Mouse (Mus musculus): ENCODE results near the gene Rps6kc1. TPM values are rescaled to one million over a fixed set of nuclear protein-coding genes. Genes with fewer than 3 reads are reported as not detected.

Gene Rps6kc1
- total and polyA plus RNA-seq, 2 experiments from 2014 or later: 26.1 to 42.8 TPM

GRCm38 (mm10) chr1:190868790-190869189, 42.8 kb downstream of the Rps6kc1 start:
- H3K36me3 ChIP-seq (ENCODE audit: insufficient read depth): peaks cover 36% of the 10 kb centered on the region
- no peak overlapping the region for H3K4me3 ChIP-seq (ENCODE audit: low read depth, low read length)
- H3K27me3 ChIP-seq (ENCODE audit: insufficient read depth, low read length): no peaks in the 10 kb centered on the region
- peak; percentile 61 for ATAC-seq
- no peaks in the 10 kb centered on the region for H3K9me3 ChIP-seq (ENCODE audit: low read length)
- TF ChIP-seq CTCF (IDR thresholded peaks at IDR 0.05; ENCODE audit: low read depth): peak; percentile 71
- no peak overlapping the region for H3K4me2 ChIP-seq (ENCODE audit: low read depth)
- peak; percentile 61 for DNase-seq
- no peak overlapping the region for H3K27ac ChIP-seq (ENCODE audit: low read depth, low read length)
- H3K4me1 ChIP-seq (ENCODE audit: insufficient read depth): no peaks in the 10 kb centered on the region
- 59% methylated on average over 3 of the region's 3 CpGs for WGBS
- H3K9ac ChIP-seq: no peak overlapping the region

- TF ChIP-seq CTCF (IDR thresholded peaks at IDR 0.05; ENCODE audit: low read depth): no peak
- DNase-seq (peak; percentile 54), ATAC-seq (peak; percentile 34)
- no peak overlapping the region for H3K9ac ChIP-seq
- no peaks in the 10 kb centered on the region for H3K9me3 ChIP-seq (ENCODE audit: low read length)
- H3K27me3 ChIP-seq (ENCODE audit: insufficient read depth, low read length): no peaks in the 10 kb centered on the region
- no peak overlapping the region for H3K4me2 ChIP-seq (ENCODE audit: low read depth)
- H3K36me3 ChIP-seq (ENCODE audit: insufficient read depth): 0 out of 2 replicates have a peak, but pooled peaks cover 7% of the 10 kb centered on the region
- no peak overlapping the region for H3K27ac ChIP-seq (ENCODE audit: low read depth, low read length)
- WGBS: 31% methylated on average over 5 of the region's 5 CpGs
- H3K4me1 ChIP-seq (ENCODE audit: insufficient read depth): no peaks in the 10 kb centered on the region
- H3K4me3 ChIP-seq (ENCODE audit: low read depth, low read length): no peak overlapping the region
These were observed 49.9 kb downstream of the Rps6kc1 start for GRCm38 (mm10) chr1:190861626-190862025.

- Histone ChIP-seq H3K27me3 (ENCODE audit: insufficient read depth, low read length) (no peaks in the 10 kb centered on the region), H3K27ac (ENCODE audit: low read depth, low read length) (no peak overlapping the region), H3K9me3 (ENCODE audit: low read length) (no peaks in the 10 kb centered on the region), H3K4me1 (ENCODE audit: insufficient read depth) (no peaks in the 10 kb centered on the region), H3K4me3 (ENCODE audit: low read depth, low read length) (no peak overlapping the region), H3K4me2 (ENCODE audit: low read depth) (no peak overlapping the region), H3K36me3 (ENCODE audit: insufficient read depth) (peaks cover 4% of the 10 kb centered on the region; the same call in 1 of the 2 replicates), H3K9ac (no peak overlapping the region)
- TF ChIP-seq CTCF (IDR thresholded peaks at IDR 0.05; ENCODE audit: low read depth): no peak
- ATAC-seq (no peak), DNase-seq (no peak)
- WGBS: 85% methylated on average over 3 of the region's 3 CpGs
These were observed 57.1 kb downstream of the Rps6kc1 start for GRCm38 (mm10) chr1:190854465-190854864.

GRCm38 (mm10) chr1:190849162-190849865, 62.3 kb downstream of the Rps6kc1 start:
- no peaks in the 10 kb centered on the region for H3K27me3 ChIP-seq (ENCODE audit: insufficient read depth, low read length)
- no peak overlapping the region for H3K9ac ChIP-seq
- H3K36me3 ChIP-seq (ENCODE audit: insufficient read depth): 0 out of 2 replicates have a peak, but pooled peaks cover 3% of the 10 kb centered on the region
- H3K9me3 ChIP-seq (ENCODE audit: low read length): no peaks in the 10 kb centered on the region
- no peaks in the 10 kb centered on the region for H3K4me1 ChIP-seq (ENCODE audit: insufficient read depth)
- no peak overlapping the region for H3K4me2 ChIP-seq (ENCODE audit: low read depth)
- H3K27ac ChIP-seq (ENCODE audit: low read depth, low read length): no peak overlapping the region
- H3K4me3 ChIP-seq (ENCODE audit: low read depth, low read length): no peak overlapping the region
- TF ChIP-seq CTCF (IDR thresholded peaks at IDR 0.05; ENCODE audit: low read depth): no peak
- ATAC-seq: no peak
- DNase-seq: no peak
- 73% methylated on average over 11 of the region's 11 CpGs for WGBS

GRCm38 (mm10) chr1:190848676-190849075, 62.9 kb downstream of the Rps6kc1 start:
- no peaks in the 10 kb centered on the region for H3K4me1 ChIP-seq (ENCODE audit: insufficient read depth)
- H3K27me3 ChIP-seq (ENCODE audit: insufficient read depth, low read length): no peaks in the 10 kb centered on the region
- no peak overlapping the region for H3K4me2 ChIP-seq (ENCODE audit: low read depth)
- no peak overlapping the region for H3K4me3 ChIP-seq (ENCODE audit: low read depth, low read length)
- ATAC-seq (no peak), DNase-seq (no peak)
- H3K27ac ChIP-seq (ENCODE audit: low read depth, low read length): no peak overlapping the region
- no peak overlapping the region for H3K9ac ChIP-seq
- TF ChIP-seq CTCF (IDR thresholded peaks at IDR 0.05; ENCODE audit: low read depth): no peak
- 45% methylated on average over 3 of the region's 3 CpGs for WGBS
- H3K36me3 ChIP-seq (ENCODE audit: insufficient read depth): 0 out of 2 replicates have a peak, but pooled peaks cover 3% of the 10 kb centered on the region
- H3K9me3 ChIP-seq (ENCODE audit: low read length): no peaks in the 10 kb centered on the region

GRCm38 (mm10) chr1:190846956-190847355, 64.6 kb downstream of the Rps6kc1 start:
- 76% methylated on average over 3 of the region's 3 CpGs for WGBS
- peak overlapping the region; percentile 74 for H3K27ac ChIP-seq (ENCODE audit: low read depth, low read length)
- no peak for DNase-seq

GRCm38 (mm10) chr1:190846074-190846730, 65.4 kb downstream of the Rps6kc1 start:
- ATAC-seq: peak; percentile 85
- no peak overlapping the region for H3K9ac ChIP-seq
- no peaks in the 10 kb centered on the region for H3K27me3 ChIP-seq (ENCODE audit: insufficient read depth, low read length)
- 67% methylated on average over 11 of the region's 11 CpGs for WGBS
- H3K27ac ChIP-seq (ENCODE audit: low read depth, low read length): peak overlapping the region; percentile 74
- H3K4me1 ChIP-seq (ENCODE audit: insufficient read depth): no peaks in the 10 kb centered on the region
- no peak overlapping the region for H3K4me3 ChIP-seq (ENCODE audit: low read depth, low read length)
- H3K36me3 ChIP-seq (ENCODE audit: insufficient read depth): peaks cover 9% of the 10 kb centered on the region; the same call in 1 of the 2 replicates
- H3K4me2 ChIP-seq (ENCODE audit: low read depth): no peak overlapping the region
- DNase-seq: peak; percentile 63
- no peak for TF ChIP-seq CTCF (IDR thresholded peaks at IDR 0.05; ENCODE audit: low read depth)
- no peaks in the 10 kb centered on the region for H3K9me3 ChIP-seq (ENCODE audit: low read length)

More at GRCm38 (mm10) chr1:190846956-190847355, 64.6 kb downstream of the Rps6kc1 start:
- Histone ChIP-seq H3K4me2 (ENCODE audit: low read depth) (no peak overlapping the region), H3K27me3 (ENCODE audit: insufficient read depth, low read length) (no peaks in the 10 kb centered on the region), H3K4me1 (ENCODE audit: insufficient read depth) (no peaks in the 10 kb centered on the region), H3K4me3 (ENCODE audit: low read depth, low read length) (no peak overlapping the region), H3K36me3 (ENCODE audit: insufficient read depth) (peaks cover 9% of the 10 kb centered on the region; the same call in 1 of the 2 replicates), H3K9me3 (ENCODE audit: low read length) (no peaks in the 10 kb centered on the region), H3K9ac (no peak overlapping the region)
- no peak for TF ChIP-seq CTCF (IDR thresholded peaks at IDR 0.05; ENCODE audit: low read depth)
- no peak; the same call in 1 of the 2 replicates for ATAC-seq
